Mouse (Mus musculus) adrenal gland, postnatal 36 days (tissue): ENCODE data around the gene Eya3. TPM values are rescaled to one million over a fixed set of nuclear protein-coding genes. Genes with fewer than 3 reads are reported as not detected.
"Not testable (repeated sequence)": the region's sequence is repeated elsewhere in the genome, so short reads cannot be mapped to it uniquely, and the experiment has no call there.

Experiments used
- DNase-seq, 2 experiments: peaks; one replicate each; pipeline ENCODE4 v3.0.0; 2021; ENCODE audit warnings: mixed read lengths in 1 of 2
- total RNA-seq, 2 experiments: library from RNA; stranded (reverse); gene quantifications; 2 replicates each; pipeline ENCODE4 v1.2.3; 2021

Eya3 gene
- total RNA-seq, 2 experiments from 2014 or later: 24.6 to 28.2 TPM

DNA sequence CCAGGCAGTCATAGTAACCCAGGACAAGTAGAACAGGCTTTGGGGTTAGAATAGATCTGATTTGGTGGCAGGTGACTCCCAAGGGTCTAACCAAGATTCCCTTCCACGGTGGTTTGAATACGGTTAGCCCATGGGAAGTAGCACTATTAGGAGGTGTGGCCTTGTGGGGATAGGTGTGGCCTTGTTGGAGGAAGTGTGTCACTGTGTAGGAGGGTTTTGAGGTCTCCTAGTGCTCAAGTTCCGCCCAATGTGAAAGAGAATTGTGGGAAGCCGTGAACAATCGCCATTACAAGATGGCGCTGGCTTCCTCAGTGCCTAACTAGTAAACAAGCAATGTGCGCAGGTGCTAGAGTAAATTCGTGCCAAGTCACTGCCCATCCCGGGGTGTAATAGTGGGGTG is 98.4 kb downstream of the Eya3 start:
- DNase-seq: not testable (repeated sequence)

DNA sequence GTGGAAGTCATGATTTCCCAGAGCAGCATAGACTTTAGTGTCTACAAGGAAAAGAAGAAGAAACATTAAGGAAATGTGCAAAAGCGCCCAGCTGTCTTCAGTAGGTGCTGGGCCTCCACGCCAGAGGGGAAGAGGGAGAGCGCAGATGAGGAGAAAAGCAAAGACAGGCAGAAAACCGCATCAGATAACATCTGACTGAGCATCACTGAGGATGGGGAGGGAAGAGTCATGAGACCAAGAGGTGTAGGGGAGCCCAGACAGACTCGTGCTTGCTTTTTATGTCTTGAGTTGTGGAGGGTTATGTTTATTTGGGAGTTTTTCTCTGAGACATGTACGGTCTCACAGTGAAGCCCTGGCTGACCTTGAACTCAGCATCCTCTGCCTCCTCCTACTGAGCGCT is 102.7 kb downstream of the Eya3 start:
- no peak for DNase-seq

DNA sequence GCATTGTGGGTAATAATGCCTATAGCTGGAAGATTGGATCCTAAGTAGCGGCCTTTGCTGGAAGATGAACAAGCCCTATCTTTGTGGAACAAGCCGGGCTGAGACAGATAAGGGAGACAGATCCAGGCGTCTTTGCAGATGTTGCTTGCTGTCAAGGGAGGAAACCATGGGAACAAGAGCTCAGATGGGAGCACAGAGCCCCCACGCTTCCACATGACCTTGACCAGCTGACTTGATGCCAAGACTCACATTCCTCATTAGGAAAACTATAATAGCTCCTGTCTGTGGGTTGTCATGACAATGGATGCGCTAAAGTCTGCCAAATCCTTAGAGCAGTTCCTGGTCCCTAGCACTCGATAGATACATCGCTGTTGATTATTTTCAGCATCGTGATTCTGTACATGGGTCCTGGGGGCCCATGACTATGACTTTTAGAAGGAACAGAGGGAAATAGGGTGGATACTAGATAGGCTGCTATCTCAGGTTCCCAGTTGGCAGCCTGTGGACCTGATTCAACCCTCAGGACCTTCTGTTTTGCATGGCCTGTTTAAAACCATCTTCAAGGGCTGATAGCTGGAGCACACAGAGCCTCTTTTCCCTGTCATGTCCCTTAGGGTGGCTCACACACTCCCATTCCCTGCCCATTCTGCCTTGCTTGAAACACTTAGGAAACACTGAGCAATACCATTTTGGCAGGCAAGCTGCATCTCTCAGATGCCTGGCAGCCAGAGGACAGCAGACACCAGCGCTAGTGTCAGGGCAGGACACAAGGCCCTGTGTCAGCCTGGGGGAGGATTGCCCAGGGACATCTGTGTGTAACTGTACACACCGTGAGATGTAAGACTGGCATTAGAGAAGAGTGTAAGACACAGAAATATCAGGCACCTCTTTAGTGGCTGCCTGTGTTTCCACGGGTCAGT is 105.5 kb downstream of the Eya3 start:
- DNase-seq: peak in 1 of 2 experiments; percentile 40

DNA sequence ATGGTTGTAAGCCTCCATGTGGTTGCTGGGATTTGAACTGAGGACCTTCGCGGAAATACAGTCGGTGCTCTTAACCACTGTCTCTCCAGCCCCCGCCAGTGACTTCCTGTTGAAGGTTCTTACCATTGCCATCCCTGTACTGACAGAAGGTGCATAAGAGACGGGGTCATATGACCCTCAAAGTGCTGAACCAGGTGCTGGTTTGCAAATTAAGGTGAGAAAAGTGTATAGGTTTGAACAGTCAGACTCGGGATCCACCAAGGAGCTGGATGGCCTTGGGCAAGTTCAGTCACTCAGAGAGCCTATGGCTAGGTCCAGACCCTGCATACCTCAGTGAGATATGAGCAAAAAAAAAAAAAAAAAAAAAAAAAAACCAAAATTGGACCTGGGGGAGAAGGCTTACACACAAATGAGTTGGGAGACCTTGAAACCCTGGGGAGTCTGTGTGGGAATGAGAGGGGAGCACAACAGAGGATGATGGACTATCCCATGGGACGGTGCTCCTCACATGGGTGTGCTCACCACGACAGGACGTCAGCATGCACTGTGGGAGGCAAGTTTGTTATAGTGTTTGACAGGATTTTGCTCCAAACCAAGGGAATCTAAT is 108.2 kb downstream of the Eya3 start:
- no peak for DNase-seq

DNA sequence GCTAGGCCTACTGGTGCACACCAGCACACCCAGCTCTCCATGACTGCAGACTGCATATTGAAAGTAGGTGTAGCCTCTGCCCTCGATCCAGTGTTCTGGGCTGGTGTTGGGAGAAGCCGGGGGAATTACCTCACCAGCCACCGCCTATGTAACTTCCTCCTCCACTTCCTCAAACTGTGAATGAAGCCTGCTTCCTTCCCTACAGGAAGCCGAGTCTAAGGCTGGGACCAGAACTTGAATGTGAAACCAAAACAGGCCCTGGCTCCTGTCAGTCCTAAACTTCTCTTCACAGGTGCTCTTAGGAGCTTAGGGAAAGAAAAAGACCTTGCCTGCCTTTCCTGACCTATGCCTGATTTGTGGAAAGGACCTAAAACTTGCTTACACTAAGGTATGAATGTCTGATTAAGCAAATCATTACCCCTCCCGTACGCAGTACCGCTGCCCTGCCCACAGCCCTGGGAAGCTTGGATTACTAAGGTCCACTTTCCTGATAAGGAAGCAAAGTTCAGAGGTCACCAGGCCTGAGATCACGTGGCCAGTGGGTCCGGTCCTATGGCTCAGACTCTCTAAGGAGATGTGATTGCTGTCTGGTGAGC is 109.0 kb downstream of the Eya3 start:
- peak; percentile 31 to 44 for DNase-seq

DNA sequence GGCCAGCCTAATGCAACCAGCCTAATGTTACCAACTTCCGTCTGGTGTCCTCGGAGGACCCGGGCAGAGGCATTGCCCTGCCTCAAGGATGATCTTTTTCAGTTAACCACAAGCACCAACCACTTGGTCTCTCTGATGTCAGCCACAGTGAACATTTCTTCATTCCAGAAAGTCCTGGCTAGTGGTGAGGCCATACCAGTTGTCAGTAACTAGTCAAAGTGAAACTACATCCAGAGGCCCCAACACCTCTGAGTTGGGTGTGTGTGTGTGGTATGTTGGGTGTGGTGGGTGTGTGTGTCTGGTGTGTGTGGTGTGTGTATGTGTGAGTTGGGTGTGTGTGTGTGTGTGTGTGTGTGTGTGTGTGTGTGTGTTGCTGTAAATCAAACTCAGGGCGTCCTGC is 110.0 kb downstream of the Eya3 start:
- peak in 1 of 2 experiments; percentile 38 for DNase-seq

DNA sequence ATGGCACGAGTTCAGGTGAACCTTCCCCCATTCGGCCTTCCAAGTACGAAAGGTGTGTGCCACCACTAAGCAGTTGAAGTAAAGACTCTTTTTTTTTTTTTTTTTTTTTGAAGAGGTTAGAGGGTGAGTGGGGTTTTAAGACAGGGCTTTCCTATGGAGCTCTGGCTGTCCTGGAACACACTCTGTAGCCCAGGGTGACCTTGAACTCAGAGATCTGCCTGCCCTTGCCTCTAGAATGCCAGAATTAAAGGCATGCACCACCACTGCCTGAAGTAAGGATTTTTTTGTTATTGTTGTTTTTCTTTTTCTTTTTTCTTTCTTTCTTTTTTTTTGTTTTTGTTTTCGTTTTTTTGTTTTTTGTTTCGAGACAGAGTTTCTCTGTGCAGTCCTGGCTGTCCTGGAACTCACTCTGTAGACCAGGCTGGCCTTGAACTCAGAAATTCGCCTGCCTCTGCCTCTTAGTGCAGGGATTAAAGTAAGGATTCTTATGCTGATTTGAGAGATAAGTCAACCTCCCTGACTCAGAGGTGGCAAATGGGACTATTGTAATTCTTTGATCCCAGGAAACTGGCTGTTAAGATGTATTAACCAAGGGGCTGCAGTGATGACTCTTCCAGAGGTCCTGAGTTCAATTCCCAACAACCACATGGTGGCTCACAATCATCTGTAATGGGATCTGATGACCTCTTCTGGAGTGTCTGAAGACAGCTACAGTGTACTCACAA is 110.6 kb downstream of the Eya3 start:
- DNase-seq: no peak

DNA sequence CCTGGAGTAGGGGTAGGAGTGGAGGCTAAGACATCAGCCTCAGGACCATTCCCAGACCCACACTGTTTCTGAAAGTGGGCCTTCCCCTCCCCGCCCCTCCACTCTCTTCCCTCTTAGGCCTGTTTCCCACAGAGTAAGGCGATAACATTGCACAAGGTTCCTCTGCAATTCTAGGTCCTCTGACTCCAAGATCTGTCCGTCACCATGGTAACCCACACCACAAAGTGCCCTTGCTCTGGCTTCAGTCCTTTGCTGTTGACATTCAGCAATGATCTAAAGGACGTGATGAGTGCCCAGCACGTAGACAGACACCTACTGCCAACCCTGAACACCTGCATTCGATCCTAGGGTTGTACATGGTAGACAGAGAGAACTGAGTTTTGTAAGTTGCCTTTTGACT is 114.2 kb downstream of the Eya3 start:
- peak; percentile 43 to 61 for DNase-seq

DNA sequence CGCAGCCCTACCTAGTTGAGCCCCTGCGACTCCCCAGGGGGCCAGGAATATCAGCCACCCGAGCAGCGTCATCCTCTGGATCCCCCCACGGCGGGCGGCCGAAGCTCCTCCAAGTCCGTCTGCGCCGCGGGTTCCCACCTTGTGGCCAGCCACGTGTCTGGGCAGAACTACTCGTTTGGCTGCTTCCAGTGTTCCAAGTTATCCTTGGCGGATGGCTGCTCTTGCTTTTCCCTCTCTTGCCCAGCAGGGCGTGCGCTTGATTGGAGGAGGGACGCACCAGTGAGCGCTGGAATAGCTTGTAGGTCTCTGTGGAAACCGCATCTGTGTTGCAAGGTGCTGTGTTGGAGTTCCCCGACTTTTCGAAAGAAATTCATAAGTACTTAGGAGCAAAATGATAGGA is 118.2 kb downstream of the Eya3 start, which contains the start of gene Smpdl3b:
Smpdl3b (minus strand) TSS at position 279 of the 400 bp plus-strand sequence.
- DNase-seq: peak; percentile 82 to 87

DNA sequence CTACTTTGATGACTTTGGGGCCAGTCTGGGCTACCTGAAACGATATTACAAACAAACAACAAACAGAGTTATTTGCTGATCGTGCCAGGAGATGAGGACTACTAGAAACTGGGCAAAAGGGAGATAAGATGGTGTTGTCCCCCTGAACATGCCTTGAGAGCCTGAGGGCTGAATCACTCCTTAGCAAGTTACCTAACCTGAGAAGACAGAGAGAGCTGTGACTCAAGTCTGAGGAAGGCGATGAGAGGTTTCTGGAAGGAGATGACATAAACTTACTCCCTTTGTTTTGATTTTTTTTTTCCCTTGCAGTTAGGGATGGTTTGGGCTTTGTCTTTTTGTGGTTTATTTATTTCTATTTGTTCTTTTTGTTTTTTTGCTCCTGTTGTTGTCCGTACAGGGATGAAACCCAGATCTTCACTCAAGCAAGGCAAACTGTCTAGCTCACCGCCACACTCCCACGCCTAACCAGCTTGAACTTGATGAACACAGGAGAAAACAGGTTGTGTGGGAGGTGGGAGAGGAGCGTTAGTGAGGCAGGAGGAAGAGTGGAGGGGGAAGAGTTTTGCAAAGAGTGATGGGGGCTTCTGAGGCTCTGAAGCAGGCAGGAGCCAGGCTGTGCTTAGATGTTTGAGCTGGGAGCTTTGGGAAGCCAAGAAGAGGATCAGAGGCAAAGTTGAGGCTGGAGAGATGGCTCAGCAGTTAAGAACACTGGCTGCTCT is 119.0 kb downstream of the Eya3 start:
- no peak for DNase-seq

DNA sequence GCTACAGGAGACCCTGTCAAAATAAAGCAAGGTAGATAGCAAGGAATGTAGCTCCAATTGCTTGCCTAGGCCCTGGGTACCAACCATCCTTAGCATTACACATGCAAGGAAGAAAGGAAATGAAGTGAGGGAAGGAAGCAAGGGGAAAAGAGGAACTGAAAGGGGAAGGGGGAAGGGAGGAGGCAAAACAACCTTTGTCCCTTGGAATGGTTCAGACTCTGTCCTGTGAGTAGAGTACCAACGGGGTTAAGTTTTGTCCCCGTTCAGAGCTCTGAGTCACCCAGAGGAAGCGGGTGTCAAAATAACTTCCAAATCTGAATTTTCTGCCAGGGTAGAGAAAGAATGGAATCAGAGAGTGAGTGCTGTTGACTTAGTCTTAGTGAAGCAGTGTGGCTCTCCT is 121.5 kb downstream of the Eya3 start:
- no peak for DNase-seq

DNA sequence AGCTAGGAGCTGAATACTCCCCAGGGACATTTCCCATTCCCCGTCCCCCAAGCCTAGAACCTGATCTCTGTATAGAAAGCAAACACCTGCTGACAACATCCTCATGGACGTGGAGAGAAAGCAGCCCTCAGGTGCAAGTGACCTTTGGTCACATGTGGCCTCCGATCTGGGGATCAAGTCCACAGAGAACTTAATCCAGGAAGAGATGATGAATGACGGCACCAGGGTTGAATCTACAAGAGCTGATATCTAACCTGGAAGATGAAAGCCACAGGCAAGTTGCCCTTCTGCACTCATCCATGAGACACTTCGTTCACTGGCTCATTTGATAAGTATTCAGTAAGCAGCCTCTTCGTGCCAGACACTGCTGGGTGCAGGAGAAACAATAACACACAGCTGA is 123.8 kb downstream of the Eya3 start:
- no peak for DNase-seq

DNA sequence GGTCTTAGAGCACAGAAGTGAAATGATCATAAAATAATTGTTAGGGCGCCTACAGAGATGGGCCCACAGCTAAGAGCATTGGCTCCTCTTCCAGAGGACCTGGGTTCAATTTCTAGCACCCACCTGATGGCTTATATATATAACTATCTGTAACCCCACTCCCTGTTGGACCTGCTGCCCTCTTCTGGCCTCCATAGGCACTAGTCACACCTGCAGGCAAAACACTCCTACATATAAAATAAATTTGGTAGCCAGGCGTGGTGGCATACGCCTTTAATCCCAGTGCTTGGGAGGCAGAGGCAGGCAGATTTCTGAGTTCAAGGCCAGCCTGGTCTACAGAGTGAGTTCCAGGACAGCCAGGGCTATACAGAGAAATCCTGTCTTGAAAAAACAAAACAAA is 124.3 kb downstream of the Eya3 start:
- DNase-seq: not testable (repeated sequence)

DNA sequence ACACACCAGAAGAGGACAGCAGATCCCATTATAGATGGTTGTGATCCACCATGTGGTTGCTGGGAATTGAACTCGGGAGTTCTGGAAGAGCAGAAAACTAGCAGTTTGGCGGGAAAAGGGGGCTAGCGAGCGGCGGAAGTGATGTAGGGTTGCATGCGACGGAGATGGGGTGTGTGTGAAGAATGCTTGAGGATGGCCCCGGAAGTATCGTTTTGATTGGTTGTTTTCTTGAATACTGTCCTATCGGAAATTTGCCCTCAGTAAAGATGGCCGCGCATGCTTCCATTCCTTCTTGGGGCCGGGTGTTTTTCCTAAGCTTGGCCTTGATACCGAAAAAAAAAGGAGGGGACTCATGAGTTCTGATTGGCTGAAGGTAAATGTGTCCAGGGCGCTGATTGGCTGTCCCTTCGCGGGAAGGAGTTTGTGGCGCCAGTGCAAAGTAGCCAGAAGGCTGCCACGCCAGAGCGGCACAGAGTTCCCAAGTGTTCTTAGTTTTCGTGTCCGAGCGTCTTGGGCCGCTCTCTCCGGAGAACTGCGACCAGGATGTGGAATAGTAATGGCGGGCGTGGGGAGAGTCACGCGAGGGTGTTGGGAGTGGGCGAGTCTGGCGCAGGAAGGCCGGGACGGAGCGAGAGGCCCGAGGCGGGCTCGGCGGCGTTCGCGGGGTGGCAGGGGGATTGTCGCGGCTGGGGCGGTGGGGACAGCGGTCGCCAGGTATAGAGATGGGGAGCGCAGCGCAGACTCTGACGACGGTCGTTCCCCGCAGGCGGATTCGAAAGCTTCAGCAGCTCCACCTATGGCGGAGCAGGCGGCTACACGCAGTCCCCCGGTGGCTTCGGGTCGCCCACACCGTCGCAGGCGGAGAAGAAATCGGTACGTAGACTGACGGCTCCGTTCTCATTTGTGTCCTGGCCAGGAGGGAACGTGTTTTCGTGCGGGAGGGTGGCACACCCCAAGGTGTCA is 129.4 kb downstream of the Eya3 start, which contains the start of gene Rpa2:
Rpa2 (plus strand) TSS at position 419 of the 963 bp plus-strand sequence.
- DNase-seq: peak; percentile 96 to 97

DNA sequence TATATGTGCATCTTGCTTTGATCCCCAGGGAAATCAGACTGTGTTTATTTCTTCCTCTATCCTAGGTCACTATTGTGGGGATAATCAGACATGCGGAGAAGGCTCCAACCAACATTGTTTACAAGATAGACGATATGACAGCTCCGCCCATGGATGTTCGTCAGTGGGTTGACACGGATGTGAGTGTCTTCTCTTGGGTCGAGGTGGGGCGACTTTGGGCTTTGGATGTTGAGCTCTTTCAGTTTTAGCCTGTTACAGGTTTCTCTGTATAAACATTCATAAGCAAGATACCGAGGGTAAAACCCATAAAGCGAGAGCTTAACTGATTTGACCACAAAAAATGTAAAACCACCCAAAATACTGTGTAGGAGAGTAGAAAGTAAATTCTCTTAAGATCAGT is 133.0 kb downstream of the Eya3 start:
- no peak for DNase-seq

Other genes with a start within 250 kb of the Eya3 start
- gene Phactr4, start 216.5 kb upstream of the Eya3 start, total RNA-seq: 10 to 100 TPM; 57.8 to 58.4 TPM
- 1 to 10 TPM; 7.9 to 8.6 TPM for gene Med18, start 175.1 kb upstream of the Eya3 start, total RNA-seq
- gene Sesn2, start 128.5 kb upstream of the Eya3 start, total RNA-seq: 10 to 100 TPM; 12.9 to 24.8 TPM
- 100 to 1,000 TPM; 352 to 374 TPM for gene Atpif1, start 105.3 kb upstream of the Eya3 start, total RNA-seq
- 10 to 100 TPM; 88.0 to 95.5 TPM for gene Dnajc8, start 103.4 kb upstream of the Eya3 start, total RNA-seq
- 1 to 10 TPM; 1.6 to 2.1 TPM for gene Ptafr, start 74.9 kb upstream of the Eya3 start, total RNA-seq
- gene Xkr8, start 93.6 kb downstream of the Eya3 start, total RNA-seq: 1 to 10 TPM; 3.3 to 5.7 TPM
- 10 to 100 TPM in 1 of 2 experiments, under 1 TPM in 1; 0.99 to 31.3 TPM for gene Smpdl3b, start 118.3 kb downstream of the Eya3 start, total RNA-seq
- 10 to 100 TPM; 10.8 to 13.6 TPM for gene Rpa2, start 129.3 kb downstream of the Eya3 start, total RNA-seq
- 1 to 10 TPM; 1.3 to 1.7 TPM for gene Themis2, start 157.4 kb downstream of the Eya3 start, total RNA-seq
- 10 to 100 TPM; 43.0 to 49.3 TPM for gene Ppp1r8, start 204.2 kb downstream of the Eya3 start, total RNA-seq
- 10 to 100 TPM; 60.9 to 64.1 TPM for gene Stx12, start 245.5 kb downstream of the Eya3 start, total RNA-seq